Mouse (Mus musculus) embryonic fibroblast, embryonic 13.5 days (primary cell): ENCODE measurements around the gene Mapkapk5. TPM values are rescaled to one million over a fixed set of nuclear protein-coding genes. Genes with fewer than 3 reads are reported as not detected.
A peak's percentile ranks its signal among the peaks of the same experiment; 100 is the strongest.

Experiments used
- H3K27ac ChIP-seq: 2 replicates; pipeline ENCODE4 v1.5.1; 2012; ENCODE audit warnings: low read length, control low read depth, inconsistent platforms; ENCODE audit not compliant: insufficient read depth
- H3K4me1 ChIP-seq: 2 replicates; pipeline ENCODE4 v1.6.1; 2011; ENCODE audit warnings: low read length; ENCODE audit not compliant: control insufficient read depth, insufficient read depth
- H3K4me3 ChIP-seq: 2 replicates; pipeline ENCODE4 v1.5.1; 2011; ENCODE audit warnings: mild to moderate bottlenecking, control low read depth, low read length; ENCODE audit not compliant: insufficient read depth
- CTCF ChIP-seq: IDR thresholded peaks from 2 replicates; pipeline ENCODE4 v1.5.1; 2011; ENCODE audit warnings: mild to moderate bottlenecking, control low read depth, low read length, moderate library complexity, borderline replicate concordance; ENCODE audit not compliant: insufficient read depth
- POLR2A ChIP-seq: IDR thresholded peaks from 2 replicates; pipeline ENCODE4 v1.6.1; 2011; ENCODE audit warnings: low read depth, mild to moderate bottlenecking, control low read depth, low read length, moderate library complexity
- polyA plus RNA-seq: library from polyadenylated mRNA; stranded (reverse); fragments of >200 nt; gene quantifications from 2 replicates; pipeline ENCODE4 v1.2.4, GENCODE M21; 2011; ENCODE audit warnings: low read depth; ENCODE audit not compliant: missing spikeins, insufficient read length

Mapkapk5 gene
- polyA plus RNA-seq, 1 experiment = 68.3 TPM

- H3K4me1 ChIP-seq = 0 out of 2 replicates have a peak, but pooled peaks cover 3% of the 10 kb centered on the region
- no peak overlapping the region for H3K4me3 ChIP-seq
- H3K27ac ChIP-seq = no peak overlapping the region
- TF ChIP-seq CTCF (peak; percentile 64; the same call in 1 of the 2 replicates), POLR2A (no peak)
Observed at GRCm38 (mm10) chr5:121564468-121564895, 18.8 kb upstream of the Mapkapk5 start.

GRCm38 (mm10) chr5:121562436-121562835 lies 16.7 kb upstream of the Mapkapk5 start:
- H3K27ac ChIP-seq = no peak overlapping the region
- H3K4me3 ChIP-seq = no peak overlapping the region
- no peak for TF ChIP-seq CTCF
- no peak for TF ChIP-seq POLR2A
- H3K4me1 ChIP-seq = 0 out of 2 replicates have a peak, but pooled peaks cover 3% of the 10 kb centered on the region

GRCm38 (mm10) chr5:121549196-121549595 lies 3.5 kb upstream of the Mapkapk5 start:
- no peaks in the 10 kb centered on the region; the same call in 1 of the 2 replicates for H3K4me1 ChIP-seq
- no peak for TF ChIP-seq CTCF
- no peak for TF ChIP-seq POLR2A
- H3K27ac ChIP-seq = no peak overlapping the region
- H3K4me3 ChIP-seq = no peak overlapping the region

- no peaks in the 10 kb centered on the region; the same call in none of the 2 replicates for H3K4me1 ChIP-seq
- TF ChIP-seq CTCF (no peak), POLR2A (no peak)
- H3K4me3 ChIP-seq = no peak overlapping the region
- H3K27ac ChIP-seq = no peak overlapping the region
Observed at GRCm38 (mm10) chr5:121547084-121547483, 1.4 kb upstream of the Mapkapk5 start.

GRCm38 (mm10) chr5:121546530-121546895 lies 808 bp upstream of the Mapkapk5 start:
- TF ChIP-seq CTCF (peak; percentile 55; the same call in 1 of the 2 replicates), POLR2A (no peak)
- Histone ChIP-seq H3K27ac (no peak overlapping the region), H3K4me3 (peak overlapping the region; percentile 81), H3K4me1 (no peaks in the 10 kb centered on the region; the same call in none of the 2 replicates)

- Histone ChIP-seq H3K4me1 (no peaks in the 10 kb centered on the region; the same call in none of the 2 replicates), H3K4me3 (peak within 1 kb of the TSS; percentile 81), H3K27ac (peak within 1 kb of the TSS; percentile 52; the same call in 1 of the 2 replicates)
- no peak for TF ChIP-seq POLR2A
- TF ChIP-seq CTCF = no peak
Observed at GRCm38 (mm10) chr5:121544910-121545792, 554 bp downstream of the Mapkapk5 start, which contains the start of the genes Adam1a and Gm42878. Gene Adam1a (minus strand): TSS chr5:121545482. Gene Gm42878 (minus strand): TSS chr5:121545482.

GRCm38 (mm10) chr5:121543370-121543769 lies 2.3 kb downstream of the Mapkapk5 start:
- TF ChIP-seq POLR2A (no peak), CTCF (no peak)
- no peaks in the 10 kb centered on the region; the same call in none of the 2 replicates for H3K4me1 ChIP-seq

GRCm38 (mm10) chr5:121541235-121541634 lies 4.5 kb downstream of the Mapkapk5 start:
- peaks cover 4% of the 10 kb centered on the region for H3K4me1 ChIP-seq
- TF ChIP-seq CTCF = no peak
- no peak for TF ChIP-seq POLR2A
- no peak overlapping the region for H3K4me3 ChIP-seq
- H3K27ac ChIP-seq = no peak overlapping the region

More at GRCm38 (mm10) chr5:121543370-121543769, 2.3 kb downstream of the Mapkapk5 start:
- Histone ChIP-seq H3K27ac (no peak overlapping the region), H3K4me3 (no peak overlapping the region)

- no peak overlapping the region for H3K27ac ChIP-seq
- H3K4me3 ChIP-seq = no peak overlapping the region
- peaks cover 4% of the 10 kb centered on the region for H3K4me1 ChIP-seq
- TF ChIP-seq POLR2A = no peak
- no peak for TF ChIP-seq CTCF
Observed at GRCm38 (mm10) chr5:121540066-121540465, 5.6 kb downstream of the Mapkapk5 start.

- H3K4me3 ChIP-seq = no peak overlapping the region
- peaks cover 4% of the 10 kb centered on the region for H3K4me1 ChIP-seq
- H3K27ac ChIP-seq = peak overlapping the region; percentile 23
- no peak for TF ChIP-seq POLR2A
Observed at GRCm38 (mm10) chr5:121537588-121537987, 8.1 kb downstream of the Mapkapk5 start.
